Mouse (Mus musculus) kidney, postnatal 10 days (tissue): ENCODE data around the gene Tesk2.

Experiments
- DNase-seq: peaks from one replicate; pipeline ENCODE4 v3.0.0; 2021; ENCODE audit warnings: mixed read lengths

The Tesk2 gene

GRCm38 (mm10) chr4:116719396-116719795 is 1.4 kb upstream of the Tesk2 start:
- peak; percentile 81 for DNase-seq

- no peak for DNase-seq
These were observed 415 bp downstream of the Tesk2 start for GRCm38 (mm10) chr4:116721098-116721628.

GRCm38 (mm10) chr4:116722230-116722629 is 1.5 kb downstream of the Tesk2 start:
- DNase-seq = no peak

- DNase-seq = no peak
These were observed 4.7 kb downstream of the Tesk2 start for GRCm38 (mm10) chr4:116725444-116725843.

- no peak for DNase-seq
These were observed 6.7 kb downstream of the Tesk2 start for GRCm38 (mm10) chr4:116727401-116727800.

- no peak for DNase-seq
These were observed 8.8 kb downstream of the Tesk2 start for GRCm38 (mm10) chr4:116729532-116729931.

GRCm38 (mm10) chr4:116731077-116731476 is 10.3 kb downstream of the Tesk2 start:
- DNase-seq = no peak

GRCm38 (mm10) chr4:116732355-116732754 is 11.6 kb downstream of the Tesk2 start:
- peak; percentile 14 for DNase-seq

- DNase-seq = no peak
These were observed 14.2 kb downstream of the Tesk2 start for GRCm38 (mm10) chr4:116734996-116735395.

- no peak for DNase-seq
These were observed 18.4 kb downstream of the Tesk2 start for GRCm38 (mm10) chr4:116738972-116739751.

GRCm38 (mm10) chr4:116749750-116750149 is 29.0 kb downstream of the Tesk2 start:
- DNase-seq = no peak

GRCm38 (mm10) chr4:116761914-116762313 is 41.2 kb downstream of the Tesk2 start:
- no peak for DNase-seq

- no peak for DNase-seq
These were observed 43.3 kb downstream of the Tesk2 start for GRCm38 (mm10) chr4:116764001-116764400.

- no peak for DNase-seq
These were observed 47.8 kb downstream of the Tesk2 start for GRCm38 (mm10) chr4:116768510-116768909.

- no peak for DNase-seq
These were observed 48.3 kb downstream of the Tesk2 start for GRCm38 (mm10) chr4:116769060-116769459.

GRCm38 (mm10) chr4:116776391-116776790 is 55.6 kb downstream of the Tesk2 start:
- DNase-seq = no peak

GRCm38 (mm10) chr4:116777079-116777478 is 56.3 kb downstream of the Tesk2 start:
- no peak for DNase-seq

- DNase-seq = no peak
These were observed 59.8 kb downstream of the Tesk2 start for GRCm38 (mm10) chr4:116780541-116780940.

GRCm38 (mm10) chr4:116781366-116781765 is 60.6 kb downstream of the Tesk2 start:
- no peak for DNase-seq

GRCm38 (mm10) chr4:116782171-116782570 is 61.4 kb downstream of the Tesk2 start:
- DNase-seq = no peak

GRCm38 (mm10) chr4:116786587-116786986 is 65.8 kb downstream of the Tesk2 start:
- DNase-seq = no peak

- DNase-seq = no peak
These were observed 67.4 kb downstream of the Tesk2 start for GRCm38 (mm10) chr4:116787985-116788760.

GRCm38 (mm10) chr4:116788956-116789355 is 68.2 kb downstream of the Tesk2 start:
- DNase-seq = peak; percentile 91

- no peak for DNase-seq
These were observed 71.7 kb downstream of the Tesk2 start for GRCm38 (mm10) chr4:116792453-116792852.
